Mouse (Mus musculus): ENCODE measurements around the gene Ces4a. TPM values are rescaled to one million over a fixed set of nuclear protein-coding genes. Genes with fewer than 3 reads are reported as not detected.
A peak's percentile ranks its signal among the peaks of the same experiment; 100 is the strongest.
"Not testable (repeated sequence)": the region's sequence is repeated elsewhere in the genome, so short reads cannot be mapped to it uniquely, and the experiment has no call there.

Gene Ces4a
- total RNA-seq (2021), result not detected

- DNase-seq (ENCODE audit: extremely low spot score in 1 of 2, low spot score in 2 of 2), result no peak
- intact Hi-C loops (cut with DNase I), result no loop called here
Measured at GRCm38 (mm10) chr8:105131509-105131908, at the start of gene Ces4a. Gene Ces4a, plus strand, starts transcription at chr8:105131800.

GRCm38 (mm10) chr8:105083449-105084050 is 48.0 kb upstream of the Ces4a start, which contains the start of gene Ces3b:
Gene Ces3b, plus strand, starts transcription at chr8:105083753.
- intact Hi-C loops (cut with DNase I), result no loop called here
- DNase-seq (ENCODE audit: extremely low spot score in 1 of 2, low spot score in 2 of 2), result no peak

GRCm38 (mm10) chr8:105088166-105088565 is 43.4 kb upstream of the Ces4a start:
- intact Hi-C loops (cut with DNase I), result not testable (repeated sequence)

GRCm38 (mm10) chr8:105088581-105088980 is 43.0 kb upstream of the Ces4a start:
- intact Hi-C loops (cut with DNase I), result no loop called here
- no peak for DNase-seq (ENCODE audit: extremely low spot score in 1 of 2, low spot score in 2 of 2)

More at GRCm38 (mm10) chr8:105088166-105088565, 43.4 kb upstream of the Ces4a start:
- not testable (repeated sequence) for DNase-seq (ENCODE audit: extremely low spot score in 1 of 2, low spot score in 2 of 2)

- DNase-seq (ENCODE audit: extremely low spot score in 1 of 2, low spot score in 2 of 2), result no peak
- intact Hi-C loops (cut with DNase I), result no loop called here
Measured at GRCm38 (mm10) chr8:105093992-105094391, 37.6 kb upstream of the Ces4a start.

- intact Hi-C loops (cut with DNase I); DNase-seq (ENCODE audit: extremely low spot score in 1 of 2, low spot score in 2 of 2): not testable (repeated sequence)
Measured at GRCm38 (mm10) chr8:105102101-105102785, 29.4 kb upstream of the Ces4a start.

GRCm38 (mm10) chr8:105103701-105104100 is 27.9 kb upstream of the Ces4a start:
- DNase-seq (ENCODE audit: extremely low spot score in 1 of 2, low spot score in 2 of 2); intact Hi-C loops (cut with DNase I): not testable (repeated sequence)

- intact Hi-C loops (cut with DNase I), result no loop called here
Measured at GRCm38 (mm10) chr8:105104220-105104619, 27.4 kb upstream of the Ces4a start.

GRCm38 (mm10) chr8:105129864-105130263 is 1.7 kb upstream of the Ces4a start:
- intact Hi-C loops (cut with DNase I), result no loop called here
- no peak for DNase-seq (ENCODE audit: extremely low spot score in 1 of 2, low spot score in 2 of 2)

More at GRCm38 (mm10) chr8:105104220-105104619, 27.4 kb upstream of the Ces4a start:
- no peak for DNase-seq (ENCODE audit: extremely low spot score in 1 of 2, low spot score in 2 of 2)

GRCm38 (mm10) chr8:105138423-105138822 is 6.8 kb downstream of the Ces4a start:
- peak in 1 of 2 experiments; percentile 64 for DNase-seq (ENCODE audit: extremely low spot score in 1 of 2, low spot score in 2 of 2)
- intact Hi-C loops (cut with DNase I), result loop anchor here (5.0 kb wide), 1 partner anchor 79 kb away; no protein-coding TSS in a partner anchor

GRCm38 (mm10) chr8:105142395-105142794 is 10.8 kb downstream of the Ces4a start:
- intact Hi-C loops (cut with DNase I), result no loop called here
- DNase-seq (ENCODE audit: extremely low spot score in 1 of 2, low spot score in 2 of 2), result no peak

- intact Hi-C loops (cut with DNase I), result no loop called here
Measured at GRCm38 (mm10) chr8:105151654-105152053, 20.1 kb downstream of the Ces4a start.

GRCm38 (mm10) chr8:105152623-105153398 is 21.2 kb downstream of the Ces4a start:
- DNase-seq (ENCODE audit: extremely low spot score in 1 of 2, low spot score in 2 of 2), result peak; percentile 83 to 90
- intact Hi-C loops (cut with DNase I), result no loop called here

More at GRCm38 (mm10) chr8:105151654-105152053, 20.1 kb downstream of the Ces4a start:
- no peak for DNase-seq (ENCODE audit: extremely low spot score in 1 of 2, low spot score in 2 of 2)

- no peak for DNase-seq (ENCODE audit: extremely low spot score in 1 of 2, low spot score in 2 of 2)
- intact Hi-C loops (cut with DNase I), result no loop called here
Measured at GRCm38 (mm10) chr8:105154316-105154715, 22.7 kb downstream of the Ces4a start.

GRCm38 (mm10) chr8:105155091-105155745 is 23.6 kb downstream of the Ces4a start:
- intact Hi-C loops (cut with DNase I), result no loop called here
- no peak for DNase-seq (ENCODE audit: extremely low spot score in 1 of 2, low spot score in 2 of 2)

- peak in 1 of 2 experiments; percentile 39 for DNase-seq (ENCODE audit: extremely low spot score in 1 of 2, low spot score in 2 of 2)
- intact Hi-C loops (cut with DNase I), result no loop called here
Measured at GRCm38 (mm10) chr8:105157555-105157954, 26.0 kb downstream of the Ces4a start.

- DNase-seq (ENCODE audit: extremely low spot score in 1 of 2, low spot score in 2 of 2), result no peak
- intact Hi-C loops (cut with DNase I), result no loop called here
Measured at GRCm38 (mm10) chr8:105158084-105158483, 26.5 kb downstream of the Ces4a start.

GRCm38 (mm10) chr8:105161121-105161652 is 29.6 kb downstream of the Ces4a start:
- intact Hi-C loops (cut with DNase I), result no loop called here
- DNase-seq (ENCODE audit: extremely low spot score in 1 of 2, low spot score in 2 of 2), result no peak

Data from left cerebral cortex, postnatal 10 days (tissue).